Mouse (Mus musculus): Measurements from ENCODE around the gene Ccdc158. TPM values are rescaled to one million over a fixed set of nuclear protein-coding genes. Genes with fewer than 3 reads are reported as not detected.

Ccdc158 gene
- polyA plus RNA-seq, 1 experiment from 2014 or later, result 1.1 TPM

Other genes with a start within 250 kb of the Ccdc158 start
- gene Nup54, start 240.1 kb downstream of the Ccdc158 start, polyA plus RNA-seq (2014; fragmentation: Nextera tagmentation; extraction: Ambion mirVana), result 45.7 and 50.7 TPM in 2 replicates
- 11.8 and 12.0 TPM in 2 replicates for gene Scarb2, start 168.4 kb downstream of the Ccdc158 start, polyA plus RNA-seq (2014; fragmentation: Nextera tagmentation; extraction: Ambion mirVana)
- gene Fam47e, start 120.2 kb downstream of the Ccdc158 start, polyA plus RNA-seq (2014; fragmentation: Nextera tagmentation; extraction: Ambion mirVana), result not detected in 2 replicates
- gene Stbd1, start 72.2 kb downstream of the Ccdc158 start, polyA plus RNA-seq (2014; fragmentation: Nextera tagmentation; extraction: Ambion mirVana), result 67.9 and 80.2 TPM in 2 replicates
- gene Shroom3, start 8.2 kb upstream of the Ccdc158 start, polyA plus RNA-seq (2014; fragmentation: Nextera tagmentation; extraction: Ambion mirVana), result 13.4 and 14.9 TPM in 2 replicates